Mouse (Mus musculus) natural killer cell, adult 2 months (primary cell): ENCODE data around the gene Ncam1.

Source experiments
- DNase-seq, 2 experiments: peaks; one replicate each; pipeline ENCODE4 v3.0.0; 2022; ENCODE audit warnings: low spot score in 2 of 2

The Ncam1 gene

DNA sequence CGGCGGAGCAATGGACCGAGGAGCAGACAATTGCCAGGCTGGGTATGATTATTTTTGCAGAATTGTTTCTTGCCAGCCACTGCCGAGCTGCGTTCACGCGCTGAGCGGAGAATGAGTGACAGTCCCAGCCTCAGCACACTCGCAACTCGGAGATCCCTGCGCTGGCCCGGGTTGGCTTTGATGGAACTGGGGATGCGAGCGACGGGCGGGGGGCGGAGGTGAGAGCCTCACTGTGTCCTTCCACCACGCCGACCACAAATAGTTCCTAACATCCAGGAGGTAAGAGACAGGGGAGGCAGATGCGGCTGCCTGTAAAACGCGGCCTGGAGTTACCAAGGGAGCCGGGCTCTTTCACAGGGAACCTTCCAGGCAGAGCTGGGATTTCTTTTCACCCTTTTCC is at the start of gene Ncam1:
Ncam1 (minus strand) TSS at position 120 of the 400 bp plus-strand sequence.
- peak in 1 of 2 experiments; percentile 2 for DNase-seq

DNA sequence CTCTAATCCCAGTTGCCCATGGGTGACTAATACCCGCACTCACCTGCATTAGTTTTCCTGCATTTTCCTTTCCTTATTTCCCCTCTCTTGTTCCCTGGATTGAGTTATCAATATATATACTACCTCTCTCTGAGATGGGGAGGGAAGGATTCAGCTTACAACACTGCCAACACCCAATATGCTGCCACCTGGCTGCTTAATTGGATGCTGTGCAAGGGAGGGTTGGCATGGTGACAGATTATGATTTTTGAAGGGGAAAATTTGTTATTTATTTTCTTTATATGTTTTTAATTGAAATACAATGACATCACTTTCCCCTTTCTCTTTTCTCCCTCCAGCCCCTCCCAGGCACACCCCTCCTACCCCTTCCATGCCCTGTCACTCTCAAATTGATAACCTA is 35.3 kb upstream of the Ncam1 start:
- DNase-seq = no peak

DNA sequence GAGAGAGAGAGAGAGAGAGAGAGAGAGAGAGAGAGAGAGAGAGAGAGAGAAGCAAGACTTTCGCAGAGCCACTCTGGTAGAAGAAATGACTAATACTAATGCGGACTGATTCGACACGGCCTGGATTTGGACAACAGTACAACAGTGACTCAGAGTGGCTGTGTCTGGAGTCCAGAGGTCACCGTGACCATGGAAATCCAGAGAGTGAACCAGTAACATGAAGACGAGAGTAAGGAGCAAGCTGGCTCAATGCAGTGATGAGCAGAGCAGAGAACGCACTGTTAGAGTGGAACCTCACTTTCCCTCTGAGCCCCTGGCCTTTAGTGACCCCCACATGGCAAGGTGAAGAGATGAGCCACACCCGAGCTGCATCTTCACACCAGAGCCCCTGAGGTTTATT is 28.9 kb upstream of the Ncam1 start:
- no peak for DNase-seq

DNA sequence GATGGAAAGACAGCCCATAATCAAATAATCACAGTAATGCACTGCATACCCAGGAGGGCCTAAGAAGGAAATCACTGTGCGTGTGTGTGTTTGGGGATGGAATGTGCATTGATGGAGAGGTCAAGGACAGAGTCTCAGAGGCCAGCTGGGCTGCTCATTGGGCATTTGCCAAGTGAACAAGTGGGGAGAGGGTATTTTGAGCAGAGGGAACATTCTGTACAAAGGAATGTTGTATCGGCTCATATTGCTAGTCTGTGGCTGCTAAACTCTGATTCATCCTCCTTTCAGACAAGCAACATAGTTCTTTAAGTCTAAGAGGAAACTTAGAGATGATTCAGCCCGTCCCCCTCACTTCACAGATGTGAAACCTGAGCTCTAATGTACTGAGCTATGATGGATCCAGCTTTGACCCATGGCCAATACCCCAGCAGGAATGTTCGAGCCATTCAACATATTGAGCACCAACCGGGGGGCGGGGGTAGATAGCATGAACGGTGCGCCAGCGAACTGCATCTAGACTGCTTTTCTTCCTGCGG is 17.5 kb upstream of the Ncam1 start:
- no peak for DNase-seq

DNA sequence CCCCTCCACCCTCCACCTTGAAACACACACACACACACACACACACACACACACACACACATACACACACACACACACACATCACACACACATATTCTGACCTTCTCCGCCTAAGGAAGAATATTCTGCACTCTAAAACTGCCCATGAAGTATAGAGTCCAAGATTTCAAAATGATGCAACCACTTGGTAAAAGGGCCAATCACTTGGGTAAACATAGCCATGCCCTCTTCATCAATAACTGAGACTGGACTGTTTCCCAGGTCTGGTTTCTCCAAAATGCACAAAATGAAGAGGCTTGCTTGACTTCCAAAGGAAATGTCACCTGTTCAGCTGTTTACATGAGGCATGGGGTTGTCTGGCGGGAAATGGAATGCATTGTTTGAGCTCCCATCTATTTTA is 15.7 kb upstream of the Ncam1 start:
- no peak for DNase-seq

DNA sequence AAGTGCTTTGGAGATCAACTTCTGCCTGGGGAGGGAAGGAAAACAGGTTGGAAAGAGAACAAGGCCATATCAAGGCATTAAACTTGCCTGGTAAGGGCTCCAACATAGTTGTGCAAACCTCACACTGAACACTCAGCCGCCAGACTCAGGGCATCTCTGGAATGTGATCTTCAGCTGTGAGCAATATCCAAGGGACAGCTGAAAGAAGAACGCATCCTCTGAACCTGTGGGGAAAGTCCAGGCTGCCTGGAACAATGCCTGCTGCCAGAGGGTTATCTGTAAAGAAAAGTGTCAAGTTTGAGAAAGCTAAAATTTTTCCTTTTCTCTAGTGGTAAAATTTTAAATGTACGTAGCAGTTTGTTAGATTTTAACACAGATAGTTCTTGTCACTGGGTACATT is 4.5 kb upstream of the Ncam1 start:
- DNase-seq = no peak

DNA sequence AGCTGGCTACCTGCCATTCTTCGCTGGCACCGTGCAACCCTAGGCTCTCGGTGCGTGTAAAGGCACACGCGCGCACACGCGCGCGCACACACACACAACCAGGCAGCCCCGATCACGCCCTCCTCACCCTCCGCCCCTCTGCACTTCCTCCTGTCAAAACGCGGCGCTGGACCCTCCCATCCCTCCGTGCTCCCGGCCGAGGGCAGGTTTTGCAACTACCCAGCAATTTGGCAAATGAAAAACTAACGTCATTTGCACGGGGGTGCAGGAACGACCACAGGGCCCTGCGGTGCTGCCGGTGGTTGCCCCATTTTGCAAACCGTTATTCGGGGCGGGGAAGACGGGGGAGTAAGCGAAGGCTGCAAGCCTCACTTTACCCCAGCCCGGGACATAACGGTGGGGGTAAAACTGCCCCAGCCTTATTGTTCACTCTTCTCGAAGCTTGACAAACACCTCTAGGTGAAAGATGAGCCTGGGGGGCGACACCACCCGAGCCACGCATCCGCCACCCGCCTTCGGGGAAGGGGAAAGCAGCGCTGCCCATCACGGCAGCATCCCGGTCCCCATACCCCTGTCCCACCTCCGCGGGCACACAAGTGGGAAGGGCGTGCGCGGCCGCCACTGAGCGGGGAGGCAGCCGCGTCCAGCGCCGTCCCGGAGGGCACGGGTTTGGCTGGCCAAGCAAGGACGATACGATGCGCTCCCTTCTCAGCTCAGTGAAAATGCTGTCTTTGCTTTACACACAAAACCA is 729 bp downstream of the Ncam1 start:
- DNase-seq = no peak

DNA sequence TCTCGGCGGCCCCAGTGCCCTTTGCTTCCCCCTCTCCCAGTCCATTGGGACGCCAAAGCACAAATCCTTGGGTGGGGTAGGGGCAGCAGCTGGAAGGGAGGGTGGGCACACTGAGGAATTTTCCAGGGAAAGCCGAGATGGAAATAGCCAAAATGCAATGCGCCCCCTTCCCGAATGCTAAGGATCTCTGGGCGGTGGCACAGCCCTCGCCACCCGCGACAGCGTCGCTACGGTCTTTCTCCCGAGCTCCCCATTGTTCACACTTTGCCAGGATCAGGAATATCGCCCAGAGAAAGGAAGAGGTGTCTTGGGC is 1.3 kb downstream of the Ncam1 start:
- no peak for DNase-seq

DNA sequence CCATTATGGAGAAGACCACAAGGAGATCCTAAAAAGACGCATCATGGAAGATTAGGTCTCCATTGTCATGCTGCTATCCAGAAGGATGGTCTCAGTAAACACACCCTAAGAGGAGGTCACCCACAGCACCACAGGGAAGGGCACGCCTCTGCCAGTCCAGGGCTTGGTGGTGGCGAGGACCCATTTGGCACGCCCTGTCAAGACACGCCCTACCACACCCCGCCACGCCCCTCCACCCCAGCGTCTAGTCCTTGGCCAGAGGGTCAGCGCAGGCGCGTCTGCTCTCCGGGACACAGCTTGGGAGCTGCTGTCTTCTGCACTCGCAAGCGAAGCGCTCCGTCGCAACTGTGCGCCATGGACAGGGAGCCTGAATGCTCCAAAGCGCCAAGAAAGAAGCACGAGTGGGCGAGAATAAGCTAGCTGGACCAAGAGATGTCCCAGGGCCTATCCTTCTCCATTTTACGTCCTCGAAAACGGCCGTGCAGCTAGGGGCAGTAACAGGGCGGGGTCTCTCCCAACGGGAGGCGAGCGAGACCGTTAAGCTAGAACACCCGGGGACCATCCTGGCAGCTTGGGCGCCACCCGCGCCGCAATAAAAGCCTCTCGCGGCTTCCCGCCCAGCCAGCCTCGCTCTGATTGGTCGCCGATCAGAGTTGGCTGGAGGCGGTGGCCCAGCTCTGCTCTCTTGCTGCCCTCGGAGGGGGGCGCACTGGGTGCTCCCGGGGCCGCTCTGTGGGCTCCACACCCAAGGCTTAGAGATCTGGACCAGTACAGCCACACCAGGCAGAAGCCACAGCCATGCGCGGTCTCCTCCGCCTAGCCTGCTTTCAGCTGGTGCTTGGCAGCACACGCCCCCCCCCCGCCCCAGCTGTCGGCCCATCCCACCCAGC is 1.9 kb downstream of the Ncam1 start:
- no peak for DNase-seq

DNA sequence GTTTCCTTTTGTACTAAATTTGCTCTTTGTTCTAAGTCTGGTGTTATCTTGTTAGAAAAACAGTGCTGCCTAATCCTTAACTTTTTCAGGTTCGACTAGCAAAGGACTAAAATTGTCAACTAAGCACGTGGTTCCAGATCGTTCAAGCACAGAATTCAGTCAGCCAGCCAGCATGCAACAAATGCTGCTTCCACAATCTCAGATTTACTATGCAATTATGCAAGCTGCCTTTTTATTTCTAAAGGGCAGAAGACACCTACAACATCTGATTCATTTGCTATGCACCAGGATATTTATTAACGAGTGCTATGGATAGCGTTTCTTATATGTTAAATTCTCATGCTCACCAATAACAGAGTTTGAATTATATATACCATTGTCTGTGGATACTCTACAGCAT is 2.8 kb downstream of the Ncam1 start:
- DNase-seq = no peak

DNA sequence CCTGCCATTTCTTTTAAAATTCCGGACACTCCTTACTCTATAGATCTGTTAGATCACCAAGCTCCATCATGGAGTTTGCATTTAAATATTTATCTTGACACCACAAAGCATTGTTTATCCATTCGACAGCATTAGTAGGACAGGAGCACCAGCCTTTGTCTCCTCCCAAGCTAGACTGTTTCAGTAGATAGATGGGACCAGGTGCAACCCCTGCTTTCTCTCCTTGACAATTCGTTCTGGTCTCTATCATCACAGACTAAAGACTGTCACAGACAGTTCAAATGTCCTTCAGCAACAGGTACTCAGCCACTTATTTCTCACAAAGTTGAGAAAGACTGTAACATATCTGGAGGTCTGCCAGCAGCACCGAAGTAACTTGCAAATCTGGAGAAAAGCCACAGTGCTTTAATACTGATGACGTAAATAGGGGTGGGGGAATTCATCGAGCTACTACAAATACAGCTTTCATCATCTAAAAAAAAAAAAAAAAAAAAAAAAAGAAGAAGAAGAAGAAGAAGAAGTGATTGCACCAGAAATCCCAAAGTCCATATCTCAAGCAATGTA is 4.7 kb downstream of the Ncam1 start:
- no peak for DNase-seq

DNA sequence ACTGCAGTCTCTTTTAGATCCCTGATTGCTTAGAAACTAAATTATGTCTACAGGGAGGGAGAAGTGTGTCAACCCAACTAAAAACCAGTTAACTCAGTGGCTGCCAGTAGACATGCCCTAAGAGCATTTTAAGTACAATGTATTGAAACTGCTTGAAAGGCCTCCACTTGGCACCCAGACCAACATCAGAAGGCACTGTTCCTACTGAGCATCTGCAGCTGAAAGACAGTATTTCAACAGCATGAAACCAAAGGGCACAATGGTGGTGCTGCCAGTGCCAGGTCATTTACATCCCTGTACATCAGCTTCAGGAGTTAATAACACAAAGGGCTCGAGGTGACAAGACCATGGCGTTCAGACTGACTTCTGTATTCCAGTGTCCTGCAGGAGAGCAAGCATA is 5.5 kb downstream of the Ncam1 start:
- no peak for DNase-seq

DNA sequence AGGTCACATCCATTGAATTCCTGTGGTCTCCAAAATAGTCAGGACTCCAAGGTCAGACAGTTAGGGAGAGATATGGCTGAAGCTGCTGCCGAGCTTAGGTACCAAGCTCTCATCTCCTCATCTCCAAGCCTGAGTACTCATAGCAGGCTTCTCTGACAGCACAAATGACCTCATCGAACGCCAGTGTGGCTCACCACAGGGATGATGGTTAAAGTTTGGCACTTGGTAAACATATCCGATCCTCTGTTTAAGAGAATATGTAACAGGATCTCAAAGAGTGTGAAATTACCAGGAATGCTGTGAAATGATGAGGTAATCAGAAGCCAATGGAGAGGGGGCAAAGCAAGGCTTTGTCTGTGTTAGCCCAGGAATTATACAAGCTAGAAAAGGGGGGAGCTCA is 6.1 kb downstream of the Ncam1 start:
- DNase-seq = no peak

DNA sequence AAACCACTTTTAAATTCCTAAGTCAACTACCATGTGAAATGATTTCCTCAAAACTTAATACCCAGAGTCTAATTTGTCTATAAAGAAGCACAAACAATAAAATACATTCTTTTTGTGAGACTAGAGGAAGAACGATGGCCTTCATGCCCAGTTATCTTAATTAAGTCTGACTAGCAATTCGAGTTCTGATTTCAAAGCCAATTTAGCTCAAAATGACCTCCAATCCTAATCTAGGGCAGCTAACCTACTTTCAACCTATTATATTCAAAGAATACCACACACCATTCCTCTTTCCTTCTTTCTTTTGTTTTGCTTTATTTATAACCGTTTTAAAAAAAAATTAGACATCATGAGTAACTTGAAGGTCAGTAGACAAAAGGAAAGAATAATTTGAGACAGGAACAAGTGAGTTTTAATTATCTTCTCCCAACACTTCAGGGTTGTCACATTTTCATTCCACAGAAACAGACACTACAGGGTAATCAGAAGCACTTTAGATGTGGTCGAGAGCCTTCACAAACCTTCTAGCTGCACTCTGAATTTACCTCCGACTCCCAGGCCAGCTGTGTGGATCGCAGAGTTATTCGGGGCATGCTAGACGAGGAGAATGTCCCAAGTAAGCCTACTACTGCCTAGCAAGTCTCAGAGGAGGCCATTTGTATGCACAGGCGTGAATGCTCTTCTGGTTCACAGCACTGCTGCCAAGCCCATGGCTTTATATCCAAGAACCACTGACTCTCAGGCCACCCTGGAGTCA is 17.5 kb downstream of the Ncam1 start:
- DNase-seq = no peak

DNA sequence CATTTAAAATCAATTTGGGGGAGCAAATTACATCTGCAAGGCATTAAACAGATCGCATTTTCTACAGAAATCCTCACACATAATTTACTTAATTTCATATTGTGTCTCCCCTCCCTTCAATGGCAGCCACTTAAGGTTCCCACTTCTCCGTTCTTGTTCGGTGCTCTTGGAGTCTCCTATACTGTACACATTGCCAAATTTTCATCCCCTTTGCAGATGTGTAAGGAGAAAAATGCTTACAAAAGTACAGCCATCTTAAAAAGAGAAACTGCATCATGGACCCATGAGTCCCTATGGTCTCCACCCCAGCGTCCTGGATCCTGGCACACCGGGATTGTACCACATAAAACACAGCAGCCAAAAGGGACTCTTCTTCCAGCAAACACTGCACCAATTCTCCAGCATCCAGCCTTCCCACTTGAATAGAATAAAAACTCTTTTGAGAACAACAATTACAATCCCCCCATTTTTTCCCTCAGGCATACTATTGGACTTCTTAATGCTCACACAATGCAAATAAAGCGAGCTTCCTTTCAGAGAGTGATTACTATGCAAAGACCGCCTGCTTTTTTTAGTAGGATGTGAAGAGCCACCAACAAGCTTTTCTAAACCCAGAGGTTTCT is 21.6 kb downstream of the Ncam1 start:
- DNase-seq = no peak

DNA sequence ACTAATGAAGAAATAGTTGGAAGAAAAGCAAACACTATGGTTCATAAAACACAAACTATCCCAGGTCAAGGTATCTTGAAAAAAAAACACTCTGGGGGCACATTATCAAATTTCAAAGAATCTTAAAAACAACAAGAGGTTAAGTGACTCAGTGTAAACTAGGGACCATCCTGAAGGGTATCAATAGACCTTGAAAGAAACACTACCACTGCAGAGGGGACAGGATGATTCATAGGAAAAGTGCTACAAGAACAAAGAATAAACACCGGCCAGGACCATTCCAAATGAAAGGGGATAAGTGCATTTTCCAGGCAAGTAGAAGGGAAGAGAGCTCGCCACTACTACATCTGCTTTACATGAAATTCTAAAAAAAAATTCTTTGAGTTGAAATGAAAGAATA is 32.1 kb downstream of the Ncam1 start:
- DNase-seq = no peak

DNA sequence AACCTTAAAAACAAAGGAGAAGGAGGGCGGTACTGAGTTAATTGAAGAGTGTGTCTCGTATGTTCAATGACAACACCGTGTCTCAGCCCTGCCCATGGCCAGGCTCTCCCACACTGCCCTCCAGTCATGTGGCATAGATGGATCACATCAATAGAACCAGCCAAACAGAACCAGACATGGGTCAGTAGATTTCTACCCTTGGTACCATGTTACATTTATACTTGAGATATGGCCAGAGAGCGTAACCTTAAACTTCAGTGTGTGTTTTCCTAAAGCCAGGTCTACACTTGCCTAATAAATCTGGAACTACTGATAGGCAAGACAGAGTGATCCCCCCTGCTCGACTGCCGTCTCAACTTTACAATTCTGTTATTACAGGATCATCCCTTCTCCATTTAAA is 38.2 kb downstream of the Ncam1 start:
- DNase-seq = no peak

DNA sequence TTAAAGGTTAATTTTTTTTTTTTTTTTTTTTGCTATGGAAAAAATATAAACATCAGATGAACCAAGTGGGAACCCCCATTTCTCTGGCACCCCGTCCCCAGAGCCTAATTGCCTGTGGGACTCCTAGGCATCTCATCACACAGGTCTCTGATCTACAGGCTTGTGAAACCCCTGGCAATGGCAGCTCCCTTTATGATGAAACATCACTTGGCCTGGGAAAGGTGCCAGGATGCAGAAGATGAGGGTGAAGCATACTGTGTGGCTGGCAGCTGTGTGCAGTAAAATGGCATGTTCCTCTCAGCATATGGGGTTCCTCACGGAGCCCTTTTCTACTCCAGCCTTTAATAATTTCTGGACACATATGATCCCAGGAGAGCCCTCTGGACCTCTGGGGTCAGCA is 40.3 kb downstream of the Ncam1 start:
- no peak for DNase-seq

DNA sequence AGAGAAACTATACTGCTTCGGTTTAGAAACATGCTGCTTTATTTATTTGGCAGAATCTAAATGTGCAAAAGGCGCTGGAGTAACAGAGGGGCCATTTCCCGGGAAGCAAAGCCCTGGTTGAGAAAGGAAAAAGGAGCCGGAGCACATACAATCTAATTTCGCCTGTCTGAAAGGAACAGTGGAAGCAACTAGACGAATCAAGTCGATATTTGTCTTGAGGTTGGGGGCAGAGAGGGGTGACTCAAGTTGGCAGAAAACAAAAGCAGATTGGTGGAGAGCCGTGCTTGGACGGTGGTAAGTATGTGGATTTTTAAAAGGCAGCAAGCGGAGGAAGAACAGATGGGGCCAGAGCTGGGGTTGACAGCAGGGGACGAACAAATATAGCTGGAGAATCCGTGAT is 40.7 kb downstream of the Ncam1 start:
- DNase-seq = no peak

DNA sequence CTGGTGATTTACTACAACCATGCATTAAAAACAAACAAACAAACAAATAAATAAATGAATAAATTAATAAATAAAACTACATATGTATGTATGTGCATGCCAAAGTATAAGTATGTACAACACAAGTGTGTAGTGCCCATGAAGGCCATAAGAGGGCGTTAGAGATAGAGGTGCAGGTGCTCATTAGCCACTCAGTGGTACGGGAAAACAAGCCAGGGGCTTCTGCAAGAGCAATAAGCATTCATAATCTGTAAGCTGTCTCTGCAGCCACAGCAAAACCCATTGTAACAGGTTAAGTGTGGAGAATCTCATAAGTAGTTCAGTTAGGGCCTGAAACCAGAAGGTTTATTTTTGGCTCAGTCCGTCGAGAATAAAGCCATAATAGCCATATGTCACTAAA is 41.1 kb downstream of the Ncam1 start:
- no peak for DNase-seq

DNA sequence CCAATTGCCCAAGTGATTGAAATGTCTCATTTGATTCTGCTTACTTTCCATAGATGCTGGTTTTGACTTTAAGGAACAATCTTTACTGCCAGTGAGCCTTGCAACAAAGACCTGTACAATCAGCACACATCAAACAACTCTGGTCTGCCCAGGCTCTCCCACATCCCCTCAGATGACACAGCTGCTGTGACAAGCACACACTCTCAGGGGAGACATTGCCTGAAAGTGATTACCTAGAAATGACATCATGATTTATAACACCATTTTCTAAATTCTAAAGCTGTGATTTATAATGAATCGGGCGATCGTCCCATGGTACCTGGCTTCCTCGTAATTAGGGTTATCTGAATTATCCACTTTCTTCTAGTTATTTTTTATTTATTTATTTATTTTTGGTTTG is 42.0 kb downstream of the Ncam1 start:
- DNase-seq = no peak

DNA sequence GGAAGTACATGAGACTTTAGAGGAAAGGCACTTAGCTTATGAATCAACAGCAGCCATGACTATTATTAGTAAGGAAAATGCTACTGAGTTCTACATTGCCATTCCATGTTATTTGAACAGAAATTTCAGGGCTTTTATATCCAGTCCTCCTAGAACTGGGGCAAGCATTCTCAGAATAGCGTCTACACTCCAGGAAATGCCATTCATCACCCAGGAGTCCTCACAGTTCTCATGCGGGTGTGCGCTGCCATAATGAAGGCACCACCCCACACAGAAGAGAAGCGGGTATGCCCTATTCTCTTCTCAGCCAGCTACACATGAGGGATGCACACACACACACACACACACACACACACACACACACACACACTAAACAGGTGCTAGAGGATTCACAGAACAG is 43.5 kb downstream of the Ncam1 start:
- no peak for DNase-seq
